Mouse (Mus musculus): ENCODE data around the gene Bdp1.

The Bdp1 gene

DNA sequence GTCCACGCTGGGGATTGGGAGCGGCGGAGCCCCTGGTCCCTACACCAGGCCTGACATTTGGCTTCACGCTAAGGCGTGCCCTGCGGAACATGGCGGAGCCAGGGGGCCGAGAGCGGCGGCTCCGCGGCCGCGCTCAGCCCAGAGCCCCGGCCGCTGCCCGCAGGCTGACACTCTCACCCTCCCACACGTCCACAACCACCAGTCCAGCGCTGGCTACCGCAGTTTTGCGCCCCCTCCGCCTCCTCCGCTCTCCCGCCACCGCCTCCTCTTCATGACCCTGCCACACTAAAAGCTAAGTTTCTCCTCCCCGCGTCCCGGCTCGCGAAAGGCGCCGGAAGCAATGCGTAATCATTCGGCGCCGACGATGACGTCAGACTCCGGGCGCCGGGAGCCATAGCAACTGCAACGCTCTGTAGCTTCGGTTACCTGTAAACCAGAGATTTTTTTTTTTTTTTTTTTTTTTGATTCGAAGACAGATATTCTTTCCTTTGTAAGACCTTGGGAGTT, at the start of gene Bdp1:
Gene Bdp1 (minus strand): TSS at position 323 of the 507 bp plus-strand sequence.
- peak; percentile 86 to 96 for DNase-seq (ENCODE audit: low spot score in 2 of 2)

DNA sequence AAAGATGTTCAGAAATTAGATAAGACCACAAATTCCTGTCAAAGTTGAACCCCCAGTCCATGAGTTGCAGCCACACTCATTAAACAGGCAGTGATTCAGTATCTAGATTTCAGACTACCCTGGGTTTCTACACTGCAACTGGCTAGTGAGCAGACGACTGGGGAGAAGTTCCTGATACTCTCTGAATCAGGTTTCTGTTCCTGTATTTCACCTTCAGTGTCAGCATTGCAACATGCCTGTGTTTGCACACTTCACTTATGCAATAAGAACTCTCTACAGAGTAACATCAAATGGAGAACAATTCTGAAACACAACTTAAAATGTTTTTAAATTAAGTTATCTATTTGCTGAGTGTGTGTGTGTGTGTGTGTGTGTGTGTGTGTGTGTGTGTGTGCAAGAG, 48.8 kb upstream of the Bdp1 start:
- peak in 1 of 2 experiments; percentile 3 for DNase-seq (ENCODE audit: low spot score in 2 of 2)

DNA sequence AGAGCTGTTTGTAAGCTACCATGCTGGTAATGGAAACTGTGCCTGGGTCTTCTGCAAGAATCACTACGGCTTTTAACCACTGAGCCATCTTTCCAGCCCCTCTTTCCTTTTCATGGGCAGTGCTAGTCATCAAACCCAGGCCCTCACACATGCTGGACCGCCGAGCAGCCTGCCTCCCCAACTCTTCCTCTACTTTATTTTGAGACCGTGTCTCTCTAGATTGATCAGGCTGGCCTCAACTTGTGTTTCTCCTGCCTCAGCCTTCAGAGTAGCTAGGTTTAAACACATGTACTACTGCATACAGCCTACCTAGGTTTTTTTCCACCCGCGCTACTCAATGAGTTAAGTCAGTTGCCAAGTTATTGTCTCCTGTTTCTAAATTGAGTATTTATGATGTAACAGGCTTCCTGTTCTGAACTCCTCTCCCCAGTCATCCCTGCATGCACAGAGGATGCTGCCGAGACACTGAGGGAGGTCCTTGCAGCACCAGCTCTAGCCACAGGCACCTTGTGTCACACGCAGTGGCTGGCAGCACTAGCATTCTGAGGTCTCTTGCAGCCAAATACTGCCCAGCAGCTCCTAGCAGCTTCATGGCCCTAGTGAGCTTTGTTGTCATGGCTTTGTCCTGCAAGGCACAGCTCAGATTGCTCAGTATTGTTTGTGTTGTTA, 37.9 kb upstream of the Bdp1 start:
- no peak for DNase-seq (ENCODE audit: low spot score in 2 of 2)

DNA sequence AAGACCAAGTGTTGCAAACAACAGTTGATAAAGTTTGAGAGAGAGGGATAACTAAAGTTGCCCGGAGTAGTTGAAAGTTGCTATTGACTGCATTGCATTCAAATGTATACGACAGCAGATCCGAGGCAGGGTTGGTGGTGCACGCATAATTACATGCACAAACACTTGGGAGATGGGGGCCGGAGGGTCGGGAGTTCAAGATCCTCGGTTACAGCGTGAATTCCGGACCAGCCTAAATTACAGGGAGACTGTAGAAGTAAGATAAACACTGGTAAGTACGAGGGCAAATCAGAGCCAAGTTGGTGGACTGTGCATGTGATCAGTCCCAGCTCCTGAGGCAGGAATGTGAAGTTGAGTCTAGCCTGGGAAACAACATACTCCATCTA, 21.4 kb upstream of the Bdp1 start:
- DNase-seq (ENCODE audit: low spot score in 2 of 2), result no peak

DNA sequence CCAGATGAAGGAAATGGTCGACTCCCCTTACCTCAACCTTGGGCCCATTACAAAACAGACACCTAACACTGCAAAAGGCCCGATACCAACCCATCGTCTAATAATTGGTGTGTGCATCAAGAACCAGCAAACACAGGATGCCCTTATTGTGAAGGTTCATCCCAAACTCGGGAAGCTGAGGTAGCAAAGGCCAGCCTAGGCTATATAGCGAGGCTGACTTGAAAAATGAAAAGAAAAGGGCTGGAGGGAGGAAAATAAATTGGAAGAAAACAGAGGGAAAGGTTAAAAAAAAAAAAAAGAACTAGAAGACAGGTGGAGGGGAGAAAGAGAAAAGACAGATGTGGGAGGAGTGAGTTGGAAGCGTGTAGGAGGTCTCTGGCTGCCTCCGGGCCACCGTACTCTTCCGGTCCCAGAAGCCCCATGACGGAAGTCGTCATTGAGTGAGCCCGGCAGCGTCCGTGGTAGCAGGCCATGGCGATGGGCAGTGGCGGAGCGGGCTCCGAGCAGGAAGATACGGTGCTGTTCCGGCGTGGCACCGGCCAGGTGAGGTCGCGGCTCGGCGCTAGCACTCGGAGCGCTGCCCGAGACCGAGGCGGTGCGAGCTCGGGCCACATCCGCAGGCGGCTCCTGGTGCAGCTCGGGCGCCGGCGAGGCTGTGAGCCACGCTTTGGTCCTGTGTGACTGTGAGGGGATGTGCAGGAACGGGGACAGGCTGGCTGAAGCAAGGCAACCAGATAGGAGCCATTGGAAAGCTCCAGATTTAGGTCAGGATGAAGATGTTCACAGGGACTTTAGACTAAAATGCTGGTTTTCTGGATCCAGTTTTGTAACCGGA, 20.8 kb upstream of the Bdp1 start, which contains the start of gene Smn1:
Gene Smn1 (plus strand): TSS at position 430 of the 835 bp plus-strand sequence.
- peak; percentile 75 to 79 for DNase-seq (ENCODE audit: low spot score in 2 of 2)

DNA sequence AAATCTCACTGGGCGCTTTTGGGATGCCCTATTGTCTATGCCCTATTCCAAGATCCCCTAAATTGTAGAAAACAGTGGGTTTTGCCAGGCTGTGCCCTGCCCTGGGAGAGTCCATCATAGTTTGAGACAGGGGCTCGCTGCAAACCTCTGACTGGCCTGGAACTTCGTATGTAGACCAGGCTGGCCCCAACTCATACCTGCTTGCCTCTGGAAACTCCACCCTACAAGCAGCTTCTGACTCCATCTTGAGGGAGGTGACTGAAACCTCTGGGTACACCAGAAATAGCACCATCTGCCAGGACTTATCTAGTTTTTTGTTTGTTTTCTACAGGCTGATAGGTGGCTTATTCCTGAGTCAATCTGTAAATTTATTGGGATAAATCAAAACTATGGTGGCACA, 20.1 kb upstream of the Bdp1 start:
- no peak for DNase-seq (ENCODE audit: low spot score in 2 of 2)

DNA sequence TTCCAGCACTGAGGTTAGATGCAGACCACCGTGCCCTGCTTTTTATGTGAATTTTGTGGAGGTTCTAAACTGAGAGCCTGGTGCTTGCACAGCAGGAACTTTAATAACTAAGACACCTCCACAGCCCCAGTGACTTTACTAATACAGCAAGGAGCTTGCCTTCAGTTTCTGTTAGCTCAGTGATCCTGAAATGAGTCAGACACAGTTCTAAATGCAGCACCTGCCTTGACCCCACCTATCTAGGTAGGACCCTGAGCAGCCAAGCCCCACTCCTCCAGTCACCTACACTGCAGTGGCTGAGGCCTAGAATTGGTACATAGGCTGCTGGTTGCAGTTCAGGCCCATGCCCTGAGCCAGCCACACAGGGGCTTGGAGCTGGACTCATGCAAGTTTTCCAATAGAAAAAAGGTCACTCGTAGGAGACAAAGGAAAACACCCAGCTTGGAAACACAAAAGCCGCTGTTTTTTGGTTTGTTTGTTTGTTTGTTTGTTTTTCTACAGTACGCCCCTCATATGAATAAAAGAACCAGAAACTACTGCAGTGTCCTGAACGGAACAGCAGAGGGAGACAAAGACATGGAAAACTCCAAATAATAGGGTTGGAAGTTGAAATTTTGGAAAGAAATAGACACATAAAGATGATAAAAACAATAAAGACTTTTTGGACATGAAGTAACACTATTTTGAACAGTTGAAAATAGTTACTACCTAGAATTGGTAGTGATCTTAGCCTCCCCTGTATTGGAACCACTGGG, 8.5 kb upstream of the Bdp1 start:
- no peak for DNase-seq (ENCODE audit: low spot score in 2 of 2)

DNA sequence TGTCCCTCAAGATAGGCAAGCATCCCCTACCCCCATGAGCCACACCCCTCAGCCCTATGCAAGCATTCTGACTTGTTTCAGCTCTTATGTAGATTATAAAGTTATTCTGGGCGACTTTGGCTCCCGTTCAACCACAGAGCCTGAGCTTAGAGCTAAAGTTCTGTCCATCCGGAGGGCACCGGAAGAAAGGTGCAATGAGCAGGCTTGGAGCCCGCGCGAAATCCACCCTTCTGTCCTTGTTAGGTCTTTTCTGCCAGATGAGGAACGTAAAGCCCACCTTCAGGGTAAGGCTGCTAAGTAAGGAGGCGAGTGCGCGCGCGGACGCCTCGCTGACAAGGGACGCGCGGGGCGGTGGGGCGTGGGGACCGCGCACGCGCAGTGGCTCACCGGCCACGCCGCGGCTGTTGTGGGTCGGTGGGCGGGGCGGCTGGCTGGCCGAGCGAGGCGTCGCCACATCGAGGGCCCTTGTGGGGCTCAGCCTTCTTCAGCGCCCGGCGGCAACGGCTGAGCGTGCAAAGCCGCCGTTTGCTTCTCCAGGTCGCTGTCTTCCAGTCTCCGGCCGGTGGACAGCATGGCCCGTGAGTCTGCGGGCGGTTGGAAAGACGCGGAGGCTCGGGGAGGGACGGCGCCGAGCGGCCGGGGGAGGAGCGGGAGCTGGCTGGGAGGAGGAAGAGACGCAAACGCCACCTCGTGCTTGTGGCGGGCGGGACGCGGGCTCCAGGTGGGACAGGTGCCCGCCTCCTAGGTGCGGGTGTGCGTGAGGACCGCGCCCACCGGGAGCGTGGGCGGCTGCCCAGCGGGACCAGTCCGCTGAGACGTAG, 4.0 kb upstream of the Bdp1 start, which contains the start of gene Serf1:
Gene Serf1 (plus strand): TSS at position 361 of the 821 bp plus-strand sequence.
- DNase-seq (ENCODE audit: low spot score in 2 of 2), result peak; percentile 57 to 62

DNA sequence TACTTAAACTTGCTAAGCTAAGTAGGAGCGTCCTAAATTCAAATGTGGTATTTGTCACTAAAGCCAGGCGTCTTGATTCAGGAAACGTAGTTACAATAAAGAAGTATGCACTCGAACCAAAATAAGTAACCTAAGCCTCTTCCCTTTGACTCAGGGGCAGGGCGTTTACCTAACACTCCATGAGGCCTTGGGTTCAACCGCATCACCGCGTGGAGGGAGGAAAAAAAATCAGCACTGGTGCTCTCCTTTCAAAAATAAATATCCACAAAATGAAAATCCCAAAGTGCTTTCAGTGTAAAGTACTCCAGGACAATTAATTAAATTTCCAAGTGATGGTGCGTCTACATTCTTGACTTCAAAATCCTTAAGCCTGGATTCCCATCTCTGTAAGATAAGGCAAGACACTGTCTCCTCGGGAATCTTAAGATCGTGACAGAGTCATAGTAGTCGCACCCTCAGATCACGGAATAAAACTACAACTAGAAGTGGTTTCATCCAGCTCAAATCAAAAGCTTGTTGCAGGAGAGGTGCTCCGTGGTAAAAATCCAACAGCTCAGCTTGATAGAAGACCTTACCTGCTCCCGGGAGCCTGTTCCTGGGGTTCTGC, 715 bp downstream of the Bdp1 start:
- no peak for DNase-seq (ENCODE audit: low spot score in 2 of 2)

DNA sequence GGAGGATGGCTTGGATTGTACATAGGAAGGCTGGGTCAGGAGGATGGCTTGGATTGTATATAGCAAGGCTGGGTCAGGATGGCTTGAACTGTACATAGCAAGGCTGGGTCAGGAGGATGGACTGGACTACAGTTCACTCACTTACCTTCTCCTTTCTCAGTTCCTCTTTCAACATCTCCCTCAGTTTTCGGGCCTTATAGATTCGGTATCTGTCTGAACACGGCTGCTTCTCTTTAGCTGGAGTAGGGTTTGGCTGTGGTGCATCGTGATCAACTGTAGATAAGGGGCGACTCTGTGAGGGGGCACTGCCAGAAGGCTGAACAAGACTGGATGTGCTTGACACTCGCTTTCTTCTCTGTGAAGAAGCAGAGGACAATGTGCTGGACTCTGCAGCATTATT, 5.1 kb downstream of the Bdp1 start:
- no peak for DNase-seq (ENCODE audit: low spot score in 2 of 2)

DNA sequence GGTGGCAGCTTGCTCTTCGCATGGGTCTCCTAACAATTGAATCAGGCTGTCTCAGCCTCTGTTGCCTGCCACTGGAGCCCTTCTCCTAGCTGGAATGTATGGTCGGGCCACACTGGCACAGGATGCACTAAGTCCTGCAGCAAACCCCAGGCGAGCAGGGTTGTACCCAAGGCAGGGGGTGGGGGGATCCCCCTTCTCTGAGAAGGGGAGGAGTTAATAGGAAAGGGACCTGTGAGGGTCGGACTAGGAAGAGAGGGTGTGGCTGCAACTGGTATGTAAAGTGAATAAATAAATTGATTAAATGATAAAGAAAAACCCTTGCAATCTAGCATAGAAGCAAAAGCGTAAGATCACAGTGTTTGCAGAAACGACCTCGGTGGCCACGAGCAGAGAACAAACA, 32.4 kb downstream of the Bdp1 start:
- DNase-seq (ENCODE audit: low spot score in 2 of 2), result no peak

DNA sequence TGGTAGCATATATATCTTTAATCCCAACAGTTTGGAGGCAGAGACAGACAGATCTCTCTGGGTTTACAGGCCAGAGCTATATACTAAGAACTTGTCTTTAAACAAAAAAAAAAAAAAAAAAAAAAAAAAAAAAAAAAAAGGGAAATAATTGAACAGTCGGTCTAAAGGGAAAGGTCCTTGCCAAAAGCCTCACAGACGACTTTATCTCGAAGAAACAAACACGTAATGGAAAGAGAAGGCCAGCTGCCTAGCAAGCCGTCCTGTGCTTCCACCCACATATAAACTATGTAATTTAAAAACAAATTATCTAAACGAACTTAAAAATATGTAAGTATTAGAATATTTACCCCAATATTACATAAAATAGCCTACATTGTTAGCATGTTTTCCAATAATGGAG, 36.0 kb downstream of the Bdp1 start:
- DNase-seq (ENCODE audit: low spot score in 2 of 2), result no peak

DNA sequence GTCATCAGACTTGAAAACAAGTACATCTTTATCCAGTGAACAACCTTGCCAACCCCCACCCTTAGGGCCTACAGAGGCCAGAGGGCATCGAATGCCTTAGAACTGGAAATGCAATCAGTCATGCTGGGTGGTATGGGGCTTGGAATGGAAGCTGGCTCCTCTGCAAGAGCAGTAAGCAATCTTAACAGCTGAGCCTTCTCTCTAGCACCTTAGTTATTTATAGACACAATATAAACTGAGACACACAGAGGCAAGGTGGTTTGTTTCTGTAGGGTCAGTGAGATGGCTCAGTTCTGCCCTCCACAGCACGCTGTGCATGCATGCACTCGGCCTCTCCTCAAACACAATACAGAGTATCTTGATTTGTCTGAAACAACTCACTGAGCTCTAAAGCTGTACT, 39.9 kb downstream of the Bdp1 start:
- DNase-seq (ENCODE audit: low spot score in 2 of 2), result no peak

DNA sequence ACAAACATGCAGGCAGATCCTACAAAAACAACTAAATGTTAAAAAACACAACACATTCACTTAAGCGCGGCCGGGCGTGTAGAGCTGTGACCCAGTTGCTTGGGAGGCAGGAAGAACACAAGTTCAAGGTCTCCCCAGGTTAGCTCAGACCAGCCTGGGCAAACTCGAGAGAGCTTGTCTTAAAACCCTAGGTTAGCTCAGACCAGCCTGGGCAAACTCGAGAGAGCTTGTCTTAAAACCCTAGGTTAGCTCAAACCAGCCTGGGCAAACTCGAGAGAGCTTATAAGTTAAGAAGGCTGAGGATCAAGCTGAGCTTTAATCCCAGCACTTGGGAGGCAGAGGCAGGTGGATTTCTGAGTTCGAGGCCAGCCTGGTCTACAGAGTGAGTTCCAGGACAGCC, 46.1 kb downstream of the Bdp1 start:
- peak in 1 of 2 experiments; percentile 8 for DNase-seq (ENCODE audit: low spot score in 2 of 2)

DNA sequence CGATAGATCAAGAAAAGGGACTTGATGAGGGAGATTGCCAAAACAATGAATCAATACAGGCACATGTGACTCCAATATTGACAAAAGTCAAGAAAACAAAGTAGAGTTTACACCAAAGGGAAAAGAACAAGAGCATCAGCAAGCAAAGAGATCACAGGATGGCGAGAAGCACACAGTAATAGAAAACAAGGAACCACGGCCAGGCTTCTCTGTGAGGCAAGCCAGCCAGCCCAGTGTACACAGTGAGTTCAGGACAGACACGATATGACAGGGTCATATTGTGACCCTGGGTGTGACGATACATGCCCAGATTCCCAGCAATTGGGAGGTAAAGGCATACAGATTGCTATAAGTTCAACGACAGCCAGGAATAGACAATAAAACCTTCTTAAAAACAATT, 77.9 kb downstream of the Bdp1 start:
- DNase-seq (ENCODE audit: low spot score in 2 of 2), result no peak

DNA sequence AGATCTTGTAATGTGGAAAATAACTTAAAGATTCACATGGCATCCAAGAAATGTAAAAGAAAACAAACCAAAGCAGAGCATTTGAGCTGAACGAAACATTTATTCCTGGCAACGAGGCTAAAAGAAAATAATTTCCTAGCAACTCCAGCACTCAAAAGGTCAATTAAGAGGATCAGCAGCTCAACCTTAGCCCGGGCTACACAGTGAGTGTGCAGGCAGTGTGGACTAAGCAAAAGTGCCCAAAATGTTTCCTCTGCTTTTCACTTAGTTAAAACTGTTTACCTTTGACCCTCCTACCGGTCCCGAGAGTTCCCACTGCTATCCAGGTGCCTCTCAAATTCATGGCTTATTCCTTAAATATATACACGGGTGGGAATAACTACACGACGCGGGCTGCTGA, 87.0 kb downstream of the Bdp1 start:
- DNase-seq (ENCODE audit: low spot score in 2 of 2), result no peak

DNA sequence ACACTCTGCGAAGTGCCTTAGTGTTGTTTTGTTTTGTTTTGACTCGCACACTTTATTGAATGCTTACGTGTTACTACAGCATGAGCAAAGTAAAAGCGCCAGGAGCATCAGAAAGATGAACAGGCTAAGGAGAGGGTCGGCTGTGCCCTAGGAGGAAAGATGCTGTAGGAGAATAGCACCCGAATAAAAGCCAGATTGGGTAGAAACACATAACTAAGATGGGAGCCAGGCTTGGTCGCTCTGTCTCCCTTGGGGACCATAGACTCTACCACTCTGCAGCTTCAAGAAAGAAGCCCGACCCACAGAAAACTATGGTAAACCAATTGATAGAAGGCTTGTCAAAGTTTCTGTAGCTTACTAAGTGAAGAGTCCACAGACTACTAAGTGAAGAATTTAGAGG, 87.9 kb downstream of the Bdp1 start:
- no peak for DNase-seq (ENCODE audit: low spot score in 2 of 2)

DNA sequence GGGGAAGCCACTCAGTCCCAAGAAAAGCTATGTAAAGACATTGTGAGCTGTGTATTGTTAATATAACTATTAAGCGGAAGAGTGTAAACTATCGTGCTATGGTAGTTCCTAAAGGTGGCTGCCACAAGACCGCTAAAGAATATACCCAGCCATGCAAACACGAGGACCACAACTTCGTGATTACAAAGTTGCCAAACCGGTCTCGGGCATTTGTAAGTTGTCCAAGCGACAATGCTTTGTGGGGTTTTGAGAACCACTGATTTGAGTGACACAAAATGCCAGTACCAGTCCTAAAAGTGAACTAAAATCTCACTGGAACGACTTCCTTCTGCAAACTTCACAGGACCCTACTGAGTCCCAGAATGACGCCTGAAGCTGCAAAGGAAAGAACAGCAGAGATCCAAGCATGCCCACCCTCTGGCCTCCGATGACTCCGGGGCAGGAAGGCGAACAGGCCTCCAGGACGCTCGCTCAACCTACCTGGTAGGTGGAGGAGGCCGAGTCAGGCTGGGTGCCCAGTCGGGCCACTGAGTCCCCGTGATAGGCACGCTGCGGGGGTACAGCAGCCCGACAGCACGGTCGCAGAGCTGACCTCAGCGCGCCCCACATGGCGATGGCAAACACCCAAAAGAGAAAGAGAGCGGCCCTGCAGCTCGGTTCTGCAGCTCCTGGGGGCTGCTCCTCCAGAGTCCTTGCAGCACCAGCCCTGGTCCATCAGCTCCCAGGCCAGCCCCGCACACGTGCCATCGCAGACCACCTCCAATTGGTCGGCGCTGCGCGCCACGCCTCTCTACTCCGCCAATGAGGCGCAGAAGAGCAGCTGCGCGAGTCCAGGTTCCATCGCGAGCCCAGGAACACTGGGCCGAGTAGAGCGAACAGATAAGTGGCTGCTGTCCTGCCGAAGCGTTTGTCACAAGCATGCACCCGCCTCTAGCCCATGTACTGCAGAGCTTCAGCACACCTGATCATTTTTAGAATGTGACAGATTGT, 88.7 kb downstream of the Bdp1 start, which contains the start of gene Mccc2:
Gene Mccc2 (minus strand): TSS at position 734 of the 990 bp plus-strand sequence.
- peak; percentile 47 to 63 for DNase-seq (ENCODE audit: low spot score in 2 of 2)

DNA sequence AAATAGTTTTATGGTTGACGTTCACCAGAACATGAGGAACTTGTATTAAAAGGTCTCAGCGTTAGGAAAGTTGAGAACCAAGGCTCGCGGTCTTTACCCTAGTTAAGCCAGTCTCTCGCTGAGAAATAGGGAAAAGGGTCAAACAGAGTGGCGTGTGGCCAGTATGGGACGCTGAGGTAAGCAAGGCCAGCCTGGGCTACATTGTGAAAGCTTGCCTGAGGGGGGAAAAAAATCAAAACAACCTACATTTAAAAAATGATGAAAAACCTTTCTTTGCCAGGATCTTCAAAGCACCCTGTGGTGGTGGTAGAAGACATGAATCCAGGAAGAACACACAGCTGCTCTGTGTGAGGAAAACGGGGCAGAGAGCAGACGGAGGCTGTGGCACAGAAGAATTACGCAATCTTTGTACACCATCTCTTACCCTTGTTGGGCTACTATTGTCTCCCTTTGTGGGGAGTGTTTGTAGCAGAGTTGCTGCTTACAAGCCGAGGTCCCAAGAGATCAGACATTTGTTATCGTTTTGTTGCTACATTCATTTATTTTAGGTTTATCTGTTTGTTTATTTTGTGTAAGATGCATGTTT, 97.9 kb downstream of the Bdp1 start:
- DNase-seq (ENCODE audit: low spot score in 2 of 2), result no peak
